Mouse (Mus musculus) stomach, postnatal 0 days (tissue): ENCODE data around the gene Prkaa2.

Experiments
- CTCF ChIP-seq: IDR thresholded peaks from 2 replicates; pipeline ENCODE4 v1.5.1; 2016; ENCODE audit warnings: antibody characterized with exemption, low read depth, mild to moderate bottlenecking, moderate library complexity
- EP300 ChIP-seq: optimal IDR thresholded peaks from 2 replicates; pipeline ENCODE3; 2016; ENCODE audit warnings: antibody characterized with exemption

- TF ChIP-seq CTCF (no peak), EP300 (no peak)
Observed at GRCm38 (mm10) chr4:105031104-105031503, 78.6 kb downstream of the Prkaa2 start.
